Mouse (Mus musculus): ENCODE results near the gene Elk3. TPM values are rescaled to one million over a fixed set of nuclear protein-coding genes. Genes with fewer than 3 reads are reported as not detected.
A peak's percentile ranks its signal among the peaks of the same experiment; 100 is the strongest.

The Elk3 gene
- total RNA-seq, 4 experiments from 2014 or later, result 7.4 to 12.3 (median 9.6) TPM

- DNase-seq (ENCODE audit: low spot score in 2 of 2), result no peak
These were observed 40.0 kb downstream of the Elk3 start for GRCm38 (mm10) chr10:93270889-93271460.

- DNase-seq (ENCODE audit: low spot score in 2 of 2), result no peak
These were observed 41.2 kb downstream of the Elk3 start for GRCm38 (mm10) chr10:93269744-93270143.

GRCm38 (mm10) chr10:93268339-93268738 is 42.6 kb downstream of the Elk3 start:
- no peak for DNase-seq (ENCODE audit: low spot score in 2 of 2)

GRCm38 (mm10) chr10:93267509-93267908 is 43.4 kb downstream of the Elk3 start:
- no peak for DNase-seq (ENCODE audit: low spot score in 2 of 2)

- peak in 1 of 2 experiments; percentile 64 for DNase-seq (ENCODE audit: low spot score in 2 of 2)
These were observed 44.4 kb downstream of the Elk3 start for GRCm38 (mm10) chr10:93266521-93266920.

- DNase-seq (ENCODE audit: low spot score in 2 of 2), result no peak
These were observed 45.1 kb downstream of the Elk3 start for GRCm38 (mm10) chr10:93265833-93266232.

- no peak for DNase-seq (ENCODE audit: low spot score in 2 of 2)
These were observed 46.9 kb downstream of the Elk3 start for GRCm38 (mm10) chr10:93264001-93264400.

GRCm38 (mm10) chr10:93263431-93263830 is 47.5 kb downstream of the Elk3 start:
- DNase-seq (ENCODE audit: low spot score in 2 of 2), result no peak

- DNase-seq (ENCODE audit: low spot score in 2 of 2), result no peak
These were observed 48.9 kb downstream of the Elk3 start for GRCm38 (mm10) chr10:93261981-93262499.

GRCm38 (mm10) chr10:93261132-93261980 is 49.6 kb downstream of the Elk3 start:
- DNase-seq (ENCODE audit: low spot score in 2 of 2), result no peak

- DNase-seq (ENCODE audit: low spot score in 2 of 2), result no peak
These were observed 51.1 kb downstream of the Elk3 start for GRCm38 (mm10) chr10:93259826-93260225.

- no peak for DNase-seq (ENCODE audit: low spot score in 2 of 2)
These were observed 55.6 kb downstream of the Elk3 start for GRCm38 (mm10) chr10:93255294-93255693.

GRCm38 (mm10) chr10:93253156-93253555 is 57.8 kb downstream of the Elk3 start:
- no peak for DNase-seq (ENCODE audit: low spot score in 2 of 2)

GRCm38 (mm10) chr10:93252661-93253060 is 58.3 kb downstream of the Elk3 start:
- no peak for DNase-seq (ENCODE audit: low spot score in 2 of 2)

GRCm38 (mm10) chr10:93251426-93251825 is 59.5 kb downstream of the Elk3 start:
- DNase-seq (ENCODE audit: low spot score in 2 of 2), result no peak

- no peak for DNase-seq (ENCODE audit: low spot score in 2 of 2)
These were observed 60.3 kb downstream of the Elk3 start for GRCm38 (mm10) chr10:93250436-93251317.

GRCm38 (mm10) chr10:93249901-93250300 is 61.0 kb downstream of the Elk3 start:
- no peak for DNase-seq (ENCODE audit: low spot score in 2 of 2)

GRCm38 (mm10) chr10:93248416-93248815 is 62.5 kb downstream of the Elk3 start:
- DNase-seq (ENCODE audit: low spot score in 2 of 2), result no peak

GRCm38 (mm10) chr10:93247902-93248301 is 63.0 kb downstream of the Elk3 start:
- no peak for DNase-seq (ENCODE audit: low spot score in 2 of 2)

- no peak for DNase-seq (ENCODE audit: low spot score in 2 of 2)
These were observed 63.5 kb downstream of the Elk3 start for GRCm38 (mm10) chr10:93247422-93247821.

GRCm38 (mm10) chr10:93246185-93246920 is 64.6 kb downstream of the Elk3 start:
- DNase-seq (ENCODE audit: low spot score in 2 of 2), result no peak

All from left cerebral cortex, adult 8-10 months (tissue).